Mouse (Mus musculus): ENCODE data around the gene Timp3. TPM values are rescaled to one million over a fixed set of nuclear protein-coding genes. Genes with fewer than 3 reads are reported as not detected.

Gene Timp3
- total and polyA plus RNA-seq, 3 experiments = not detected

DNA sequence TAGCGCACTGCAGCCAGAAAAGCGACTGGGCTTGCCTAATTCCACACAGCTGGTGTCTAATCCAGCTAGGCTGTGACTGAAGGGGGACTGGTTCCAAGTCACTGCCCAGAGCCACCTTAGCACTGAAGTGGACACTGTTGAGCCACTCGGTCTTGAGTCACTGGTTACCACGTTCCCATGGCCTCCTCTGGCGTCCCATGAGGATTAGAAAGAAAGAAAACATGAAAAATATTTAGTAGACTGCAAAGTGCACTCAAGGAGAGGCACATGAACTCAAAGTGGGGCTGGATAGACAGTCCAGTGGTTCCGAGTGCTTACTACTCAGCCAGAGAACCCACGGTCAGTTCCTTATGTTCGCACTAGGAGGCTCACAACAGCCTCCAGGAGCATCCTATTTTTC, 18.9 kb upstream of the Timp3 start:
- H3K9me3 ChIP-seq (replicated peaks; ENCODE audit: insufficient read depth, low read length) = no peaks in the 10 kb centered on the region
- H3K27ac ChIP-seq (ENCODE audit: control insufficient read depth, low read depth, low read length) = no peak overlapping the region
- no peaks in the 10 kb centered on the region for H3K4me1 ChIP-seq (ENCODE audit: control insufficient read depth in 1 of 2, insufficient read depth in 2 of 2, low read length in 2 of 2)
- no peaks in the 10 kb centered on the region for H3K36me3 ChIP-seq (ENCODE audit: control insufficient read depth in 1 of 2, insufficient read depth in 2 of 2, low read length in 2 of 2)
- H3K79me2 ChIP-seq (ENCODE audit: control insufficient read depth, insufficient read depth, low read length, poor library complexity) = no peaks in the 10 kb centered on the region
- no peak for DNase-seq (ENCODE audit: low read depth, low spot score)
- H3K27me3 ChIP-seq (ENCODE audit: control insufficient read depth in 1 of 2, insufficient read depth in 2 of 2, low read length in 2 of 2) = no peaks in the 10 kb centered on the region
- no peak overlapping the region for H3K4me3 ChIP-seq (ENCODE audit: control insufficient read depth in 1 of 2, insufficient read depth in 1 of 2, low read depth in 2 of 2, low read length in 2 of 2)
- TF ChIP-seq POLR2AphosphoS5 (IDR thresholded peaks at IDR 0.05; ENCODE audit: borderline replicate concordance, low read depth, low read length) (no peak), GATA1 (IDR thresholded peaks at IDR 0.05; ENCODE audit: low read depth, low read length) (no peak), MAZ (IDR thresholded peaks at IDR 0.05; ENCODE audit: low read depth, low read length) (no peak), EP300 (IDR thresholded peaks at IDR 0.05; ENCODE audit: low read depth in 1 of 2, low read length in 2 of 2) (no peak), RAD21 (IDR thresholded peaks at IDR 0.05; ENCODE audit: low read depth, low read length) (no peak), CHD2 (IDR thresholded peaks at IDR 0.05; ENCODE audit: low read length) (no peak), TCF12 (IDR thresholded peaks at IDR 0.05; ENCODE audit: low read depth, low read length) (no peak), SMC3 (IDR thresholded peaks at IDR 0.05; ENCODE audit: low read depth, low read length) (no peak), NRF1 (IDR thresholded peaks at IDR 0.05; ENCODE audit: insufficient read depth, low read depth, low read length, poor library complexity, severe bottlenecking) (no peak), MAFK (IDR thresholded peaks at IDR 0.05; ENCODE audit: borderline replicate concordance, low read depth, low read length) (no peak), MXI1 (IDR thresholded peaks at IDR 0.05; ENCODE audit: low read depth, low read length) (no peak), POLR2A (IDR thresholded peaks at IDR 0.05; ENCODE audit: control insufficient read depth in 1 of 2, insufficient read depth in 1 of 2, low read depth in 1 of 2, low read length in 2 of 2, poor library complexity in 1 of 2) (no peak), BHLHE40 (IDR thresholded peaks at IDR 0.05; ENCODE audit: borderline replicate concordance, low read depth, low read length) (no peak), MYC (IDR thresholded peaks at IDR 0.05; ENCODE audit: low read depth, low read length) (no peak), CHD1 (IDR thresholded peaks at IDR 0.05; ENCODE audit: low read depth, low read length) (no peak), USF1 (IDR thresholded peaks at IDR 0.05; ENCODE audit: low read depth, low read length) (no peak)
- no peak overlapping the region for H3K9ac ChIP-seq (ENCODE audit: control insufficient read depth, low read depth, low read length, poor library complexity, severe bottlenecking)

DNA sequence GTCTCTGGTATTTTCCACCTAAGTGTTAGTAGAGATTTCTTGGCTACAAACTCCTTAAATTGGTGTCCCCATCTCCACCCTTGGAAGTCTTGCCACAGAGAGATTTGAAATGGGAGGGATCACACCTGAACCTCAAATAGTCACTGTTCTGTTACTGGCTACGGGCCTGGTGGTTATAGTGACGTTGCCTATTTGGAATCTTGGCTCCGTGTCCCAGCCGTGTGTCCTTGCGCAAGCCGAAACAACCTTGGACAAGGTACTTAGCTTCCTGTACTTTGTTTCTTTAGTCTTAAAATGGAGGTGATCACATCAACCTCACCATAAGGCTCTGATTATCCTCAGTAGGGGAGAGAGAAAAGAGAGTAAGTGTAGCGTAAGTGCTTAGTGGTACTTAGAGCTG, 13.7 kb upstream of the Timp3 start:
- no peaks in the 10 kb centered on the region for H3K4me1 ChIP-seq (ENCODE audit: control insufficient read depth in 1 of 2, insufficient read depth in 2 of 2, low read length in 2 of 2)
- H3K79me2 ChIP-seq (ENCODE audit: control insufficient read depth, insufficient read depth, low read length, poor library complexity) = no peaks in the 10 kb centered on the region
- H3K9ac ChIP-seq (ENCODE audit: control insufficient read depth, low read depth, low read length, poor library complexity, severe bottlenecking) = no peak overlapping the region
- H3K4me3 ChIP-seq (ENCODE audit: control insufficient read depth in 1 of 2, insufficient read depth in 1 of 2, low read depth in 2 of 2, low read length in 2 of 2) = no peak overlapping the region
- H3K27me3 ChIP-seq (ENCODE audit: control insufficient read depth in 1 of 2, insufficient read depth in 2 of 2, low read length in 2 of 2) = no peaks in the 10 kb centered on the region
- TF ChIP-seq EP300 (IDR thresholded peaks at IDR 0.05; ENCODE audit: low read depth in 1 of 2, low read length in 2 of 2) = no peak
- no peak for TF ChIP-seq ELF1 (IDR thresholded peaks at IDR 0.05; ENCODE audit: low read depth, low read length)
- no peak for TF ChIP-seq NRF1 (IDR thresholded peaks at IDR 0.05; ENCODE audit: insufficient read depth, low read depth, low read length, poor library complexity, severe bottlenecking)
- no peak for TF ChIP-seq CHD2 (IDR thresholded peaks at IDR 0.05; ENCODE audit: low read length)
- TF ChIP-seq USF1 (IDR thresholded peaks at IDR 0.05; ENCODE audit: low read depth, low read length) = no peak
- no peak for TF ChIP-seq ZC3H11A (IDR thresholded peaks at IDR 0.05; ENCODE audit: low read depth, low read length)
- no peak for TF ChIP-seq POLR2AphosphoS2 (IDR thresholded peaks at IDR 0.05; ENCODE audit: low read length)
- TF ChIP-seq MAX (IDR thresholded peaks at IDR 0.05; ENCODE audit: low read length) = no peak
- DNase-seq (ENCODE audit: low read depth, low spot score) = no peak
- no peaks in the 10 kb centered on the region for H3K36me3 ChIP-seq (ENCODE audit: control insufficient read depth in 1 of 2, insufficient read depth in 2 of 2, low read length in 2 of 2)
- no peak overlapping the region for H3K27ac ChIP-seq (ENCODE audit: control insufficient read depth, low read depth, low read length)
- H3K9me3 ChIP-seq (replicated peaks; ENCODE audit: insufficient read depth, low read length) = no peaks in the 10 kb centered on the region

All from MEL (cell line).